Mouse (Mus musculus) kidney, adult 2 months (tissue): ENCODE data around the gene Oas1h. TPM values are rescaled to one million over a fixed set of nuclear protein-coding genes. Genes with fewer than 3 reads are reported as not detected.
A peak's percentile ranks its signal among the peaks of the same experiment; 100 is the strongest.
"Not testable (repeated sequence)": the region's sequence is repeated elsewhere in the genome, so short reads cannot be mapped to it uniquely, and the experiment has no call there.

Source experiments
- DNase-seq: peaks from one replicate; pipeline ENCODE4 v3.0.0; 2021
- H3K27ac ChIP-seq: fragments of 200-500 bp; 2 replicates; pipeline ENCODE4 v1.5.1; 2012; ENCODE audit warnings: low read depth, low read length, control low read depth, inconsistent platforms; ENCODE audit not compliant: insufficient read depth
- H3K27me3 ChIP-seq: fragments of 200-500 bp; replicated peaks from 2 replicates; pipeline ENCODE4 v1.6.1; 2012; ENCODE audit warnings: mild to moderate bottlenecking, moderate library complexity, low read length, inconsistent platforms; ENCODE audit not compliant: control insufficient read depth, insufficient read depth
- H3K36me3 ChIP-seq: fragments of 200-500 bp; 2 replicates; pipeline ENCODE4 v1.6.1; 2012; ENCODE audit warnings: mild to moderate bottlenecking, moderate library complexity, low read length, inconsistent platforms; ENCODE audit not compliant: control insufficient read depth, insufficient read depth
- H3K4me1 ChIP-seq: fragments of 200-500 bp; 2 replicates; pipeline ENCODE4 v1.6.1; 2011; ENCODE audit warnings: low read length; ENCODE audit not compliant: control insufficient read depth, insufficient read depth
- H3K4me3 ChIP-seq: fragments of 200-500 bp; 2 replicates; pipeline ENCODE4 v1.5.1; 2011; ENCODE audit warnings: mild to moderate bottlenecking, low read depth, low read length, control low read depth; ENCODE audit not compliant: insufficient read depth
- CTCF ChIP-seq: fragments of 200-500 bp; conservative IDR thresholded peaks from 2 replicates; pipeline ENCODE4 v1.5.1; 2011; ENCODE audit warnings: low read depth, mild to moderate bottlenecking, control low read depth, low read length, moderate library complexity, mixed read lengths; ENCODE audit not compliant: insufficient read depth, insufficient read length
- POLR2A ChIP-seq: fragments of 200-500 bp; IDR thresholded peaks from one replicate; pipeline ENCODE4 v1.6.1; 2011; ENCODE audit warnings: low read depth, low read length, control low read depth
- WGBS: fragments of 180-500 bp; shearing (Covaris S2); methylation state at CpG from one replicate; pipeline ENCODE4 v1.1.7; 2018; 5-methylcytosine and 5-hydroxymethylcytosine counted together
- polyA plus RNA-seq: library from polyadenylated mRNA; depleted of rRNA; stranded (reverse); fragments of >200 nt; gene quantifications from 2 replicates; pipeline ENCODE4 v1.2.3, GENCODE M21; 2012

The Oas1h gene
- polyA plus RNA-seq, 1 experiment = not detected

DNA sequence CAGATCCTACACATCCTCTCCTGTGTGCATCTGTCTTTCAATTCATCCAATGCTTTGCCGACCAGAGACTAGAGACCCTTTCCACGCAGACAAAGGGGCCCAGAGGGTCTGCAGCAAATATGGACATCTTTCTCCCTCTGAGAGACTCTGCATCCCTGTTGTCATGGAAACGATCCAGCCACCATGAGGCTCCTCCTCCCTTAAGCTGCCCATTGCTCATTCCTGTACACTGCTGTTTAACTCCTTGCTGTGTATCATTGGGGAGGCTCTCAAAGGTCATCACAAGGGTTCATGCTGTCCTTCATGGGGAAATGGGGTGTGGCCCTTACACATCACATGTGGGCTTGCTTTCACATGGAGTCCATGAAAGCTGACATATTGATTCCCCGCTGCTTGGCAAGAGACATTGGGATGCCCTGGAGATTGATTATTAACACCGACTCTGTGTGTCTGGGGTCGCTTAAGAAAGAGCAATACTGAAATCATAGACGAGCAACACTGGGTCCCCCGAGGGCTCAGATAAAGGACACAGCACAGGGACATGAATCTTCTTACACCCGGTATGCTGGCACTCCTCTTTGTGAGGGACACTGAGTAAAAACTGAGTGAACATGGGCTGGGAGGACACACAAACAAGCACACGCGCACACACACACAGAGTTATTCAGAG, 34.1 kb downstream of the Oas1h start:
- WGBS = 90% methylated on average over 11 of the region's 11 CpGs
- H3K27me3 ChIP-seq = no peaks in the 10 kb centered on the region
- TF ChIP-seq CTCF (no peak), POLR2A (no peak)
- H3K27ac ChIP-seq = no peak overlapping the region
- DNase-seq = no peak
- no peaks in the 10 kb centered on the region for H3K36me3 ChIP-seq
- H3K4me1 ChIP-seq = no peaks in the 10 kb centered on the region
- H3K4me3 ChIP-seq = no peak overlapping the region

DNA sequence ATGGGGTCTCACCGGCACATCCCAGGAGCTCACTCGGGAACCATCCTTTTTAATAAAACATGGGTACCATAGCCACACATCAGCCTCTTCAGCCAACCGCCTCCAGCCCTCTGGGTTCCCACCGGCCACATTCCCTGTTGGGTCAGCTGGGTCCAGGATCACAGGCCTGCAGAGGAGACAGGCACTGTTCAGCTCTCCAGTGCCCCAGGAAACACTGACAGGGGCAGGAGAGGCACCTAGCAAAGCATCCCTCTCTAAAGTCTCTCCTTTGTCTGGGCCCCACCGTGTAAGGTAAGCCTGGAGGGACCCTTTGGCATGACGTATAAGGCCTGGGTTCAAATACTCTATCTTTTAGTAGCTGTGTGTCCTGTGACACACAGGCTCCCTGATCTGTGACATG, 37.1 kb downstream of the Oas1h start:
- Histone ChIP-seq H3K4me1 (no peaks in the 10 kb centered on the region), H3K36me3 (no peaks in the 10 kb centered on the region), H3K4me3 (no peak overlapping the region), H3K27me3 (no peaks in the 10 kb centered on the region), H3K27ac (no peak overlapping the region)
- DNase-seq = no peak
- TF ChIP-seq CTCF (no peak), POLR2A (no peak)
- WGBS = 85% methylated on average over 6 of the region's 6 CpGs

DNA sequence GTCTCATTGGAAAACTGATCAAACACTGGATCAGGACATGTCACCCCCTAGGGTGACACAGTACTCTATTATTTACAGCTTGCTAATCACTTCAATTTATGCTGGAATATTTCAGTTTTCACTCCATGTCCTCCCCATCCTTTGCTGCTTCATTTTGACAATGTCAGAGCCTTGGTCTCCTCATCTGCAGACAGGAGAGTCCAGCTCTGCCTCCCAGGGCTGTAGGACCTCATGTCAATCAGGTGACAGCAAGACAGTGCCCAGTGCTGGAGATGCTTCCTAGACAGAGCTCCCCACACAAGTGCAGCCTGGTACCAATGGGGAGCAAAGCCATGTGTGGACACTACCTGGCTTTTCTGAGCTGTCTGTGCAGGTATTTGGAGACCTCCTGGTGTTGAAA, 37.5 kb downstream of the Oas1h start:
- H3K36me3 ChIP-seq = no peaks in the 10 kb centered on the region

DNA sequence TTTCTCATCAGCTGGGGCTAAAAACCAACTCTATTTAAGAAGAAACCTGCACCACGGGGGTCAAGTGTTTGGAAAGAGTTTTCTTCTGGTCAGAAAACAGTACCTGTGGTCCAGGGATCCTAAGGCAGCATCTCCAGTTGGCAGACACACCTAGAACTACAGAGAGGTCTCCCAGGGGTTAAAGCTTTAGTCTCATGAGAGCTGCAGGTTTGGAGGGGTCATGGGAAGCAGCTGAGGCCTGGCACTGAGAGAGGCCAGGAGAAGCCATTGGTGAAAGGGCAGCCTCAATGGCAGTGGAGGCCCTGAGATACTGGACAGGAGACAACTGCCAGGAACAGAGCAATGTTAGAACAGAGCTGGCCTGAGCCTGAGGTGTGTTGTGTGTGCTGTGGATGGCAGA, 39.4 kb downstream of the Oas1h start:
- Histone ChIP-seq H3K27me3 (no peaks in the 10 kb centered on the region), H3K4me1 (no peaks in the 10 kb centered on the region), H3K27ac (no peak overlapping the region), H3K4me3 (no peak overlapping the region), H3K36me3 (no peaks in the 10 kb centered on the region)
- WGBS = 63% methylated on average over 1 of the region's 1 CpGs
- no peak for DNase-seq
- no peak for TF ChIP-seq POLR2A
- TF ChIP-seq CTCF = no peak

More for the DNA sequence above, 37.5 kb downstream of the Oas1h start:
- TF ChIP-seq POLR2A (no peak), CTCF (no peak)
- H3K4me1 ChIP-seq = no peaks in the 10 kb centered on the region
- no peaks in the 10 kb centered on the region for H3K27me3 ChIP-seq
- no peak for DNase-seq
- no peak overlapping the region for H3K27ac ChIP-seq
- no peak overlapping the region for H3K4me3 ChIP-seq

DNA sequence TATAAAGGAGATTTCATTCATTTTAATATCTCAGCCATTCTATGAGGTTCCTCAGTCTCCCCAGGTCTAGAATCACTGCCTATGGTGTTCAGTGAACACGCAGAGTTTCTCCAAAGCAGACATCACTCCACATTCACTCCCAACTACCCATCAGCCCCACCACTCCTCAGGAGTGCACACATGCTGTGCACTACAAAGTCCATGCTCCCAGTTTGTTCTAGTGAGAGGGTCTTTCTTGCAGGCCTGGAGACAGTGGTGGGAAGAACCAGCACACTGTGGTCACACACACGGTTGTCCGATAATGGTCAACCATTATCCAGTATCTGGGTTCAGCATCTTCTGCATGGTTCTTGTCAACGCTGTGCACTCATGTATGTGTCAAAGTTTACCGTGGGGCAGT, 40.8 kb downstream of the Oas1h start:
- Histone ChIP-seq H3K36me3 (no peaks in the 10 kb centered on the region), H3K4me1 (no peaks in the 10 kb centered on the region), H3K27ac (no peak overlapping the region), H3K27me3 (no peaks in the 10 kb centered on the region), H3K4me3 (no peak overlapping the region)
- no peak for DNase-seq
- TF ChIP-seq POLR2A (no peak), CTCF (no peak)
- 88% methylated on average over 5 of the region's 5 CpGs for WGBS

DNA sequence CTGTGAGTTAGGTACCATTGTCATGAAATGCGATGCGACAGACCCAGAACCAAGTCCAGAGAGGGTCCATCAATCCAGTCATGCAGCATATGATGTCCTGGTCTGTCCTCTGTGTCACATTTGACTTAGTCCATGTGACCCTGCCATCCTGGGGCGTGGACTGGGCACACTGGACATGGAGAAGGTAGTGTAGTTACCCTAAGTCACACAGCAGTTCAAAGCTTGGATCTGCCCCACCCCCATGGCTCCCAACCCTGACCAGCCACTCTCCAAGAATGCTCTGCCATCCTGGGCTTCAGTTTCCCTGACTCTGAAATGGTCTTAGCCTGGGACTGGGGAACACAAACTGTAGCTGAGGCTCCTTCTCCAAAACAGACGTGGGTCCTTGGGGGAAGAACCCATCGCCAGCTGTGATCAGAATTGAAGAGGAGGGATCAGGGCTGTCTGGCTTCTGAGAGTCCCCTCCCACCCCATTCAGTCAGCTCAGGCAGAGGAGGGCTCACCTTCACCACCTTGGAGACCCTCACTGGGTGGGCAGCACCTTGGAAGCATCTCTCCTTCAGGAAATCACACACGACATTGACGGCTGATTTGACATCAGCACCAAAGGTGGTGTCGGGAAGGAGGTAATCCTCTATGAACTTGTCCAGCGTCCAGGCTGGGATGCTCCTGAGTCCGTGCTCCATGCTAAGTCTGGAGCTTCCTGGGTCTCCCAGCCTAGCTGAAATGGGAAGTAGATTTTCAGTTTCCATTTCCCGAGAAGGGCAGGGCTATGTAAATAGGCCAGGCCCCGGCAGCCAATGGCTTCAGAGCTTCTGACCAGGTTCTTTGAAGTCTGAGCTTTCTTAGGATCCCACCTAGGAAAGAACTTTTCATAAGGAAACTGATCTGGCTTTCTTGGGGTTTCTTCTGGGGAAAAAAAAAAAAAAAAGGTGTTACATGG, 45.8 kb downstream of the Oas1h start, which contains the start of gene Oas1a:
Gene Oas1a, minus strand, starts transcription at position 731 of the 943 bp plus-strand sequence.
- not testable (repeated sequence) for H3K27me3 ChIP-seq, H3K36me3 ChIP-seq, H3K27ac ChIP-seq, H3K4me1 ChIP-seq
- WGBS = 30% methylated on average over 10 of the region's 12 CpGs
- H3K4me3 ChIP-seq = peak within 1 kb of the TSS; percentile 61
- peak; percentile 32 for DNase-seq

DNA sequence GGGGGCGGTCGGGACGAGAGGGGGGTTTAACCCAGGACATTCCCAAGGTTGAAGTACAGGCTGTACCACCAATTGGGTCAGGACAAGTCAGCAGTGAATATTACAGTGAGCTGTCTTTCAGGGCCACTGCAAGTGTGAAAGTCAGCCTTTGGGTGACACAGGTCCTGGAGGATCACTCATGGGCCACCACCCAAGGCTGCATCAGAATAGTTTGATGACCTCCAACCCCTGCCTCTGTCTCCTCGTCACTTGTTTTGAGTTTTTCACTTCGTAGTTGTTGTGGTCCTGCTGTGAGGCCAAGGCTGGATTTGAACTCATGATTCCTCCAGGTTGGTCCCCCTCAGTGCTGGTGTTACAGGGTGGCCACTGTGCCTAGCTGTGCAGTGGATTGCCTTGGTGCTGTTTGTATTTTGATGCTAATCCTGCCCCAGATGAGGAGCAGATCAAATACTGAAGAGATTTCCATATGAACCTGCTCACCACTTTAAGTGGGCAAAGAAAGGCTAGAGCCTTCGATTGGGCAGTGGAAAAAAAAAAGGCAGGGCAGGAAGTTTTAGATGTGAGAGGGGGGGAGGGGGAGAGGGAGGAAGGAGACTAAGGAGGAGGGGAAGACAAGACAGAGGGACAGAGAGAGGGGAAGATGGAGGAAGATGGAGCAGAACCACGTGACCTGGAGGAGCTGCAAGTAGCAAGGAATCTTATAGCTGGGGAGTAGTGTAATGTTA, 47.1 kb downstream of the Oas1h start:
- DNase-seq = no peak
- no peaks in the 10 kb centered on the region for H3K36me3 ChIP-seq
- no peak overlapping the region for H3K27ac ChIP-seq
- no peaks in the 10 kb centered on the region for H3K4me1 ChIP-seq
- TF ChIP-seq CTCF = no peak
- no peak for TF ChIP-seq POLR2A
- no peaks in the 10 kb centered on the region for H3K27me3 ChIP-seq
- H3K4me3 ChIP-seq = no peak overlapping the region
- WGBS = 57% methylated on average over 7 of the region's 7 CpGs

DNA sequence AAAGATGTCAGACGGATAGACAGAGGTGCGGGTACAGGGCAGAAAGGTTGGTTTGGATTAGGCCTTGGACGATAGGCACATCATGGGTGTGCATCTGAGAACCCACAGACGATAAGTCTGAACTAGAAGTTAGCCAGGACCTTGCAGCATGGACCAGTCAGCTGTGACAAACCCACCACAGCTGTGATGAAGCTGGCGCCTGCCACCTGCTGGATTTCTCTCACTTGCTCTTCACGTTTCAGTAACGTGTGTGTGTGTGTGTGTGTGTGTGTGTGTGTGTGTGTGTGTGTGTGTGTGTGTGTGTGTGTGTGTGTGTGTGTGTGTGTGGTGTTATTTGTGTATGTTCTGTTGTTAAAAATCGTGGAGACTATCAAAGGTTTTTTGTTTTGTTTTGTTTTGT, 53.0 kb downstream of the Oas1h start, which contains the start of gene Oas1d:
Gene Oas1d, plus strand, starts transcription at position 333 of the 400 bp plus-strand sequence.
- not testable (repeated sequence) for H3K27me3 ChIP-seq, H3K4me3 ChIP-seq, H3K4me1 ChIP-seq, DNase-seq, H3K36me3 ChIP-seq, H3K27ac ChIP-seq
- WGBS = 31% methylated on average over 8 of the region's 8 CpGs

DNA sequence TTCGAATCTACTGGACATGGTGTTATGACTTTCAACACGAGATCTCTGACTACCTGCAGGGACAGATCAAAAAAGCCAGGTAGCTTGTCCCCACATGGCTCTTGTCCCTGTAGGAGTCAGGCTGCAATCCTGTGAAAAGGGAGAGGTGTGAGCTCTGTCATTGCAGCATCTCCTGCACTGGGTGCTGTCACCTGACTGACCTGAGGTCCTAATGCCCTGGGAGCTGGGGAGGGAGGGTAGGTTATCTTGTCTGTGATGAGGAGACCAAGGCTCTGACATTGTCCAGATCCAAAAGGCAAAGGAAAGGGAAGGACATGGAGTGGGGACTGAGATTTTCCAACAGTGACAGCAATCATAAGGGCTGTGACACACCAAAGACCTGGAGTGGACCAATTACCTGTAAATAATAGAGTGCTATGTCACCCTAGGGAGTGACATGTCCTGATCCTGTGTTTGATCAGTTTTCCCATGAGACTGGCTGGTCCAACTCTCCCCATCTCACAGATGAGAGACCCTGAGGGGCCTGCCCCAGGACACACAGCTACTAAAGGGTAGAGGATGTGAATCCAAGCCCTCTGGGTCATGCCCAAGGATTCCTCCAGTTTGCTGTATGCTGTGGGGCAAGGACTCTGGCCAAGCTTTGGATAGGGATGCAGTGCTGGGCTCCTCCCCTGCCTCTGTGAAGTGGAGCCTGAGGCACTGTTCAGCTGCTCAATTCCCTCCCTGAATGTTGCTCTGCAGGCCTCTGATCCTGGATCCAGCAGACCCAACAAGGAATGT, 58.1 kb downstream of the Oas1h start:
- H3K4me1 ChIP-seq, H3K27me3 ChIP-seq, H3K4me3 ChIP-seq, H3K36me3 ChIP-seq, DNase-seq, H3K27ac ChIP-seq: not testable (repeated sequence)
- 69% methylated on average over 2 of the region's 2 CpGs for WGBS
